Mouse (Mus musculus) spleen, postnatal 4 days (tissue): Measurements from ENCODE around the gene Gm44805.

Experiments used
- DNase-seq, 2 experiments: peaks; one replicate each; pipeline ENCODE4 v3.0.0; 2022; ENCODE audit warnings: low spot score in 2 of 2

Gm44805 gene

GRCm38 (mm10) chr7:19681202-19681694 lies at the start of gene Gm44805, which contains the start of gene Apoc4:
Gene Gm44805 (minus strand): TSS chr7:19681423.
Gene Apoc4 (minus strand): TSS chr7:19681479.
- DNase-seq, result no peak

DNA sequence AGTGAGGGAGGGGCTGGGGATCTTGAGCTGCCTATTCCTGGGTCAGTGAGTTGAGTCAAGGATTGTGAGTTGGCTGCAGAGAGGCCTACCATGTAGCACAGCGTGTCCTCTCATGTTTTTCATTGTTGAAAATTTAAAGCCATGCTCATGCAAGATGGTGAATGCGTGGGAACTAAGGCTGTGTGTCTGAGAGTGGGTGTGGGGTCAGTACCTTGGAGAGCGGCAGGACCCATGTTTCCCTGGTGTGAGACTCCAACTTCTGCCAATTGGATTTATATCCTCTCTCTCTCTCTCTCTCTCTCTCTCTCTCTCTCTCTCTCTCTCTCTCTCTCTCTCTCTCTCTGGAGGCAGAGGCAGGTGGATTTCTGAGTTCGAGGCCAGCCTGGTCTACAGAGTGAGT lies 45.3 kb upstream of the Gm44805 start:
- no peak for DNase-seq

DNA sequence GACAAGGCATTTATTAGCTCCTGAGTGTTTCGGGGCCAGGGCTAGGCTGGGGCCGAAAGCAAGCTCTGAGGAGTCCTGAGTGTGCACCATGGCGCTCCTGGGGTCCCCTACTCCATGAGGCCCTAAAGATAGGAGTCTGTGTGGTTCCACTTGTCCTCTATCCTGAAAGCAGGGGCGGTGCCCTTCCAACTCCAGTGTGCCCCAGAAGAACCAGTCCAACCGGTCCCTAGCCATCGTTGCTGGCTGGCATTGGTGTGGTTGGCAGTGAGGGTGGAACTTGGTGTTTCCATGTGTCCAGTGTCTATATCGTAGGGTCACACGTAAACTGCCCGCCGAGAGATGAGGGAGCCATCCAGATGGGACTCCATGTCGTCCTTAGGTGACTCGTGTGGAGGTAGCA lies 42.9 kb upstream of the Gm44805 start:
- no peak for DNase-seq

DNA sequence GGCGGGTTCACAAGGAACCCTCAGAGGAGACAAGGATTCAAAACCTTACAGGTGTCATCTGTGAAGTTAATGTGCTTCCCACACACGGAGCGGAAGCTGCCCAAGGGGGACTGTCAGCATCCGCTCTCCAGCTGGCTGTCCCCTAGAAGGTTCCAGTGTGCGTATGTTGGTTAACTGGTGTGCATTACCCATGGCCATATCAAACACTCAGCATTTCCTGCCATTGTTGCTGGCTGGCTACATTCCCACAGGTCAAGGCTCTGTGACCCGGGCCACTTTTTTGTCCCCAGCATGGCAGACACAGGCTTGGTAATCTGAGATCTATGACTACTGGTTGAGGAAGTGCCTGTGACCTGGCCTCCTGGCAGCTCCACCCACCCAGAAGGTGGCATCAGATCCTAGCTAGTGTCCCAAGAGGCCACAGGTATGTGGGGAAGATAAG lies 41.6 kb upstream of the Gm44805 start:
- DNase-seq, result no peak

DNA sequence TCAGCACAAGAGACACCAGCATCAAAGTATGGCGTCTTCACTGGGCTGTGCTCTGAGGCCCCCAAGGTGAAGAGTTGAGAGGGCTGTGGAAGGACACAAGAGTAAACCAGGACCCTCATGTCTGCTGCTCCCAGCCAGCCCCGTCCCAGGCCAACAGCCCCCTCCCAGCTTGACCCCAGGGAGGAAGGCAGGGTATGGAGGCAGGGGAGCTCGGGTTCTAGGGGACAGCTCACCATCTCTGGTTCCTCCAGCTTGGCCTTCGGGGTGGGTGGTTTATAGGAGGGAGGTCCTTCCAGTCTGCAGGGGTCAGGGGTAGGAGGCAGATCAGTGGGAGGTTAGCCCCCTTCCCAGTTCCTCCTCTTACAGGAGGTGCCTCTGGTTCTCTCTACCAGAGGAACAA lies 38.0 kb upstream of the Gm44805 start:
- no peak for DNase-seq

GRCm38 (mm10) chr7:19718297-19718952 lies 37.2 kb upstream of the Gm44805 start:
- no peak for DNase-seq

GRCm38 (mm10) chr7:19717346-19717745 lies 36.1 kb upstream of the Gm44805 start:
- DNase-seq, result no peak

DNA sequence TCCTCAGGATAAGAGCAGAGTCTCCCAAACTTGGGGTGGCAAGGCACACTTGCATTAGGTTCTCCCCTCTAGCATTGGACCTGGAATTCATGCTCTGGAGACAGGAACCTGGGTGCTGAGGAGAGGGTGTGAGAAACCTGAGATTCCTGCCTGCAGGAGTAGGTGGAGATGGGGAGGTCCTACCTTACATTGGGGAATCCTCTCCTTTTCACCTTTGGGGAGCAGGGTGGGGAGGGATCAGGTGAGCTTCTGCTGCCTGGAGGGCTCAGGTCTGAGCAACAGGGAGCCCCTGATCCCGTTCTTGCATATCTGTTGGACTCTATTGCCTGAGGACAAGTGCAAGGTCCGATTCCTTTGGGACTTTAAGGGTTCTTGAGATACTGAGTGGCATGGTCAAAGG lies 35.6 kb upstream of the Gm44805 start:
- no peak for DNase-seq

GRCm38 (mm10) chr7:19716055-19716682 lies 34.9 kb upstream of the Gm44805 start:
- DNase-seq, result no peak

- peak; percentile 96 to 98 for DNase-seq
Measured at GRCm38 (mm10) chr7:19715239-19716054, 34.2 kb upstream of the Gm44805 start, which contains the start of gene Tomm40. Gene Tomm40 (minus strand): TSS chr7:19715438.

- peak in 1 of 2 experiments; percentile 74 for DNase-seq
Measured at GRCm38 (mm10) chr7:19714836-19715235, 33.6 kb upstream of the Gm44805 start.

DNA sequence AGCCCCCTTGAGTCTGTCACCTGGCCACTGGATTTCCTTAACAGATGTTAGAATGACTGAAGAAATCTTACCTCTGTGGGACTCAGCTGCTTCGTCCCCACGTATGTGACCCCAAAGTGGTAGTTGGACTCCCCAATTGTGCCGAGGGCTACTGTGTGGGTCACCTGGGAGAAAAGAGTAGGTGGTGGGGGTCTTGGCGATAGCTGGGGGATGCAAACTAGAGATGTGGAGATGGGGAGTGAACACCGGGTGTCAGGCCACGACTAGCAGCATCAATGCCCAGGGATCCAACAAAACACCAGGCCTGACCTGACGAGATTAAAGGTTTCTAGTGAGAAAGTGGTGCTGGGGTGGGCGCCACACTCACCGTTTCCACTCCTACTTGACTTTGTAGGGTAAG lies 32.4 kb upstream of the Gm44805 start:
- DNase-seq, result no peak

DNA sequence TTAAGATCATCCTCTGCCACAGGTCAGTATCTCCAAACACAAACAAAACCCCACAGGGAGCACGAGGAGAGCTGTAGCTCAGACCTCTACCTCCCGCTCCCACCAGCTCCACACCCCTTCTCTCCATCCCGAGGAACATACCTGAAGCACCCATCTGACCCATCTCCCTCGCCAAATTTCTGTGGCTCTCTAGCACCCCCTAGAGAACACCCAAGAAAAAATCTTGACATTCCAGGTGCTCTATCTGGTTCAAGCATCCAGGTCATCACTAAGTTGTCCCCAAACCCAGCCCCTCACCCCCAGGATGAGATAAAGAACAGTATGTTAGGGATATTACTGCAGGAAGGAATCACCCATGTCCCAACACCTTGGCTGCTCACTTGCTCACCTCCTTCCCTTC lies 32.0 kb upstream of the Gm44805 start:
- DNase-seq, result no peak

DNA sequence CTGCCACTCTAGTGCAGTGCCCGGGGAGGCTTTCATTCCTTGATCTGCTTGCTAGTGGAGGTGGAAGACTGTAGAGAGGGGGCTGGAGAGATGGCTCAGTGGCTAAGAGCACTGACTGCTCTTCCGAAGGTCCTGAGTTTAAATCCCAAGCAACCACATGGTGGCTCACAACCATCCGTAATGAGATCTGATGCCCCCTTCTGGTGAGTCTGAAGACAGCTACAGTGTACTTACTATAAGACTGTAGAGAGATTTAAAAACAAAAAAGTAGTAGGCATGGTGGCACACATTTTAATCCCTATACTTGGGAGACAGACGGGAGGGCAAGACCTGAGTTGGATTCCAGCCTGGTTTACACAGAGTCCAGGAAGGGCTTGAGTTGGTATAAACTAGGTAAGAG lies 31.2 kb upstream of the Gm44805 start:
- DNase-seq, result no peak

DNA sequence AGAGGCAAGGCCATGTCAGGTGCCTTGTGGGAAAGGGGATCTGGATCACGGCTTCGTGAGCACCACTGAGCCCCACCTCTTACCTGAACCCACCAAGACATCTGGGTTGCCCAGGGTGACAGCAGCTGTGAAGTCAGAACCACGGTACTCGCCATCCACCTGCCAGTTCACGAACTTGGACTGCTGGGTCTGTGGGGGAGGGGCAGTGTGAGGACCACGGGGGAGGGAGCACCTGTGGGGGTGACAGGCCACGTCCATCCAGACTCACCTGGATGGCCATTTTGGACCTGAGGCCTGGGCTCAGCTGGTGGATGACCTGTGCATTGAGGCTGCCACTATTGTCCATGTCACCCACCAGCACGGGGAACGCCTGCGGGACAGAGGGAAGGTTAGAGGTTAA lies 29.4 kb upstream of the Gm44805 start:
- no peak for DNase-seq

DNA sequence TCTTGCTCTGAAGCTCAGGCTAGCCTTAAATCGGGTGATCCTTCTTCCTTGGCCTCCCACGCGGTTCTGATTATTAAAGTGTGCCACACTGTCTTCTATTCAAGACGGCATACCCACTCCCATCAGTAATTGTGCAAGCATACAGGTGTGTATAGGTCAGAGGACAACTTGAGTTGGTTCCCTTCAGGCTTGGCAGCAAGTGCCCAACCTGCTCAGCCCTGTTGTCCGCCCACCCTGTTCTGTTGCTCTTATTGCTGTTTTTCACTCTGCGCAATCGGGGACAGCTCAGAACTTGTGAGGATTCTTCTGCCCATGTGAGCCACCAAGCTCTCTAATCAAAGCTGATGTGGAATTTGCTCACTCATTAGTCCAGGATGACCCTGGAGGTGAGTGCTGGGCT lies 24.0 kb upstream of the Gm44805 start:
- no peak for DNase-seq

DNA sequence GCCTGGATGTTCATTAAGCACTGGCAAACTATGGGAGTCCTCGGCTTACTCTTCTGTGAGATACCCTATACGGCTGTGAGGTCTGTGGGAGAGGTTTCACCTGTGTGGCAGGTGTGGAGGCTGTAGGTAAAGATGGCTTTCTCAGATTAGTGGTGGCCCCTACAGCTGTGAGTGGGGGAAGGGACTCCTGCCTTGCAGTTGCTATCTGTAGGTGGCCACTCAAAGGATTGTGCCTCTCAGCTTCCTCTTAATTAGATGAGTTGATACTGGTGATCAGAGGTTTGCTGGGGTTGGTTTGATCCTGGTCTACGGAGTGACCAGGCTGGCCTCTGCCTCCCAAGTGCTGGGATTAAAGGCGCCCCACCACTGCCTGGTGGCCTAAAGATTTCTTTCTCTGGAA lies 23.3 kb upstream of the Gm44805 start:
- DNase-seq, result no peak

- peak in 1 of 2 experiments; percentile 59 for DNase-seq
Measured at GRCm38 (mm10) chr7:19702859-19703555, 21.8 kb upstream of the Gm44805 start.

- peak; percentile 64 to 79 for DNase-seq
Measured at GRCm38 (mm10) chr7:19701069-19701761, 20.0 kb upstream of the Gm44805 start.

DNA sequence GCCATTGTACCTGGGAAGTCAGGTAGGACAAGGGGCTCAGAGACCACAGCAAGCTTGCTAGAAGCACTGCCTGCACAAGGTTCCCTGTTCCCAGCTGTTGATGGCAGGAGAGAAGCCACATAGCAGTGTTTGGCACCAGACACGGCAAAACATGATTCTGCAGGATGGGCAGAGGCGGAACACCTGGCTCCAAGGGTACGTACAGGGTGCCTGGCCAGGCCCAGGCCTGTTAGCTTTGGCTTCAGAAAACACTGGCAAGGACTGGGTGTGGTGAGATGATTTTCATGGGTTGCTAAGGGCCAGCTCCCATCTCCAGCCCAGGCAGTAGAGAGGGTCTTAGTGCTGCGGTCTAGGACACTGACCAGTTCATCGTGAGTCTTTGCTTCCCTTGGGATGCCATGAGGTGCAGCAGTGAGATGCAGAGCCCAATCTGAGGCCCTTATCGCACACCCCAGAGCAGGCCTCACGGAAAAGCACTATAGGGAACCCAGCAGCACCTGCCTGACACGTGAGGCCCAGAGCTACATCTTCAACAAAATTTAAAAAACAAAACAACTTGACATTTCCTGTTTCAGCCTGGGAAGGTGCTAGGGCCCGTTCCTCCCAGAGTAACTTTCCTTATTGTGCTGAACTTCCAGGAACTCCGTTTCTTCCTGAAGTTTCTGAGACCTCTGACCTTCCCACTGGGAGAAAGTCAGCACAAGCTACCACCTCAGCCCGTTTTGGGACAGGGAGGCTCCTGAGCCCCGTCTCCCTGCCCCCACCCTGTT lies 19.3 kb upstream of the Gm44805 start:
- no peak for DNase-seq

GRCm38 (mm10) chr7:19699827-19700148 lies 18.6 kb upstream of the Gm44805 start:
- DNase-seq, result no peak
